9 mouse cellular contexts compared by ENCODE assay signal in the genomic region with DNA sequence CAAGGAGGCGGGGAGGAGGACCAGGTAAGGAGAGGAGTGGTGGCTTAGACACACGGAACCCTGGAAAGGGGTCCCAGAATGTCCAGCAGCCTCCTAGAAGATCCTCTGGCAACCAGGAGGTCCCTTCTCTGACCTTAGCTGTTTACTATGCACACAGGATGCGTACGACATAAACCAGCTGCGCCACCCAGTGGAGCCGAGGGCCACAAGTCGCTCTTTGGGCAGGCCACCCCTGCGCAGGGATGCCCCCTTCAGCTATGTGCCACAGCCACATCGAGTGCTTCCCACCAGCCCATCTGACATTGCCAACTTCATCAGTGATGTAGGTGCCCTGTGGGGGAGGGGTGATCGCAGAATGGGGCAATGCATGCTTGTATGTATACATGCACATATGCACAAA. TPM values are rescaled to one million over a fixed set of nuclear protein-coding genes. Genes with fewer than 3 reads are reported as not detected.
DNase-seq lines count a peak whose midpoint lies in the region; ATAC-seq and TF ChIP-seq lines count a peak whose summit lies in the region.
"Had no signal": no experiment of that assay in that cellular context is flagged by ENCODE, and none has a peak within 500 bp of the region (broad histone marks: within the 10 kb centered on the region; RNA-seq: fewer than 3 reads in every experiment).

No protein-coding gene starts in this region.

- H3K4me3 ChIP-seq in kidney, adult 2 months (ENCODE audit: insufficient read depth, low read depth, low read length): no peak overlapping the region
- peak overlapping the region; percentile 48 to 64; a peak in 3 of 4 replicates for H3K4me3 ChIP-seq in MEL (ENCODE audit: control insufficient read depth in 1 of 2, insufficient read depth in 1 of 2, low read depth in 2 of 2, low read length in 2 of 2)
- peak overlapping the region; percentile 27 for H3K4me3 ChIP-seq in forebrain, embryonic 15.5 days

- peak overlapping the region; percentile 46 for H3K9ac ChIP-seq in MEL (ENCODE audit: control insufficient read depth, low read depth, low read length, poor library complexity, severe bottlenecking)
- no peak overlapping the region for H3K9ac ChIP-seq in forebrain, embryonic 15.5 days (replicated peaks)

- no peak for ATAC-seq in forebrain, embryonic 15.5 days (replicated peaks)
- ATAC-seq: Patski had no signal

- no peak for TF ChIP-seq POLR2A in kidney, adult 2 months (IDR thresholded peaks at IDR 0.05; ENCODE audit: low read depth, low read length)
- TF ChIP-seq POLR2A in MEL (IDR thresholded peaks at IDR 0.05; ENCODE audit: control insufficient read depth in 1 of 2, insufficient read depth in 1 of 2, low read depth in 1 of 2, low read length in 2 of 2, poor library complexity in 1 of 2): no peak

- peak overlapping the region; percentile 43 for H3K4me2 ChIP-seq in forebrain, embryonic 15.5 days (replicated peaks)

- DNase-seq in kidney, adult 2 months: no peak
- no peak for DNase-seq in kidney, postnatal 14 days
- DNase-seq in MEL (ENCODE audit: low read depth, low spot score) (peak; percentile 74), liver (peak; percentile 32)
- DNase-seq in retina, postnatal 1 day: peak; percentile 47
- DNase-seq in gastrocnemius, adult 18-20 months (ENCODE audit: low spot score): no peak
- no peak for DNase-seq in gastrocnemius, postnatal 14 days

- TF ChIP-seq RAD21 in MEL (IDR thresholded peaks at IDR 0.05; ENCODE audit: low read depth, low read length): peak; percentile 78

- H3K27me3 ChIP-seq in kidney, adult 2 months (replicated peaks; ENCODE audit: control insufficient read depth, insufficient read depth, low read length): no peaks in the 10 kb centered on the region
- H3K27me3 ChIP-seq in MEL (ENCODE audit: control insufficient read depth in 1 of 2, insufficient read depth in 2 of 2, low read length in 2 of 2): no peaks in the 10 kb centered on the region
- no peaks in the 10 kb centered on the region for H3K27me3 ChIP-seq in forebrain, embryonic 15.5 days
- H3K27me3 ChIP-seq: Patski had no signal

- no peaks in the 10 kb centered on the region for H3K79me2 ChIP-seq in MEL (ENCODE audit: control insufficient read depth, insufficient read depth, low read length, poor library complexity)

- no peaks in the 10 kb centered on the region for H3K4me1 ChIP-seq in kidney, adult 2 months (ENCODE audit: control insufficient read depth, insufficient read depth, low read length)
- H3K4me1 ChIP-seq in MEL (ENCODE audit: control insufficient read depth in 1 of 2, insufficient read depth in 2 of 2, low read length in 2 of 2): peaks cover 2 to 22% of the 10 kb centered on the region in 2 experiments; a peak in 3 of 4 replicates
- 0 out of 2 replicates have a peak, but pooled peaks cover 5% of the 10 kb centered on the region for H3K4me1 ChIP-seq in forebrain, embryonic 15.5 days

- no peaks in the 10 kb centered on the region for H3K9me3 ChIP-seq in MEL (replicated peaks; ENCODE audit: insufficient read depth, low read length)
- H3K9me3 ChIP-seq in forebrain, embryonic 15.5 days: 0 out of 2 replicates have a peak, but pooled peaks cover 3% of the 10 kb centered on the region

- TF ChIP-seq CTCF in kidney, adult 2 months (conservative IDR thresholded peaks at IDR 0.05; ENCODE audit: insufficient read depth, insufficient read length, low read depth, low read length): peak; percentile 46; the same call in 1 of the 2 replicates
- peak; percentile 43 to 86 (median 79) for TF ChIP-seq CTCF in MEL (IDR thresholded peaks at IDR 0.05 in 2 of 3, conservative IDR thresholded peaks at IDR 0.05 in 1 of 3; ENCODE audit: control insufficient read depth in 1 of 3, insufficient read depth in 1 of 3, low read depth in 2 of 3, low read length in 3 of 3, poor library complexity in 1 of 3, severe bottlenecking in 1 of 3)

- H3K36me3 ChIP-seq in kidney, adult 2 months (ENCODE audit: control insufficient read depth, insufficient read depth, low read length): no peaks in the 10 kb centered on the region
- no peaks in the 10 kb centered on the region; a peak in 1 of 4 replicates for H3K36me3 ChIP-seq in MEL (ENCODE audit: control insufficient read depth in 1 of 2, insufficient read depth in 2 of 2, low read length in 2 of 2)
- no peaks in the 10 kb centered on the region for H3K36me3 ChIP-seq in forebrain, embryonic 15.5 days

- WGBS in kidney, adult 2 months: 58% methylated on average over 10 of the region's 10 CpGs
- 57% methylated on average over 10 of the region's 10 CpGs for WGBS in forebrain, embryonic 15.5 days

- no peak overlapping the region for H3K27ac ChIP-seq in kidney, adult 2 months (ENCODE audit: insufficient read depth, low read depth, low read length)
- H3K27ac ChIP-seq in MEL (ENCODE audit: control insufficient read depth, low read depth, low read length): no peak overlapping the region
- H3K27ac ChIP-seq in forebrain, embryonic 15.5 days (replicated peaks): no peak overlapping the region

- intact Hi-C loops in gastrocnemius, postnatal 14 days (cut with DNase I; ENCODE audit: low total_unique reads): no loop called here

- TF ChIP-seq EP300 in MEL (IDR thresholded peaks at IDR 0.05; ENCODE audit: low read depth in 1 of 2, low read length in 2 of 2): no peak

TF ChIP-seq in MEL, 35 proteins besides CTCF, POLR2A, EP300 and RAD21:
- TF ChIP-seq MAX (IDR thresholded peaks at IDR 0.05; ENCODE audit: low read length): no peak
- TF ChIP-seq HCFC1 (IDR thresholded peaks at IDR 0.05; ENCODE audit: low read depth, low read length): 0 out of 2 replicates have a peak, but pooled peaks have one; percentile 17
- TF ChIP-seq ZC3H11A (IDR thresholded peaks at IDR 0.05; ENCODE audit: low read depth, low read length): peak; percentile 67
- no peak for TF ChIP-seq MYC (IDR thresholded peaks at IDR 0.05; ENCODE audit: low read depth, low read length)
- no peak for TF ChIP-seq NRF1 (IDR thresholded peaks at IDR 0.05; ENCODE audit: insufficient read depth, low read depth, low read length, poor library complexity, severe bottlenecking)
- no peak for TF ChIP-seq ETS1 (IDR thresholded peaks at IDR 0.05; ENCODE audit: low read depth, low read length)
- no peak for TF ChIP-seq MYB (IDR thresholded peaks at IDR 0.05; ENCODE audit: low read depth, low read length)
- no peak for TF ChIP-seq ZKSCAN1 (IDR thresholded peaks at IDR 0.05; ENCODE audit: low read depth, low read length)
- TF ChIP-seq MXI1 (IDR thresholded peaks at IDR 0.05; ENCODE audit: low read depth, low read length): no peak
- no peak for TF ChIP-seq TCF12 (IDR thresholded peaks at IDR 0.05; ENCODE audit: low read depth, low read length)
- TF ChIP-seq MAZ (IDR thresholded peaks at IDR 0.05; ENCODE audit: low read depth, low read length): no peak
- TF ChIP-seq CHD2 (IDR thresholded peaks at IDR 0.05; ENCODE audit: low read length): no peak
- peak; percentile 84 for TF ChIP-seq SMC3 (IDR thresholded peaks at IDR 0.05; ENCODE audit: low read depth, low read length)
- no peak for TF ChIP-seq TBP (IDR thresholded peaks at IDR 0.05; ENCODE audit: low read depth, low read length)

RNA-seq across cellular contexts. Expression of a gene that starts 17.7 kb away (rescaled TPM):
- 0.11 TPM in 1 of 2 replicates, not detected in the other for polyA plus RNA-seq in kidney, adult 2 months (2012; rRNA removed)
- 0.07 and 0.08 TPM in 2 replicates for total RNA-seq in MEL (2012; rRNA removed)
- under 1 TPM in 1 of 2 experiments, not detected in 1; 0.71 TPM for polyA plus RNA-seq in MEL (2012; ENCODE audit: insufficient read depth in 1 of 2, insufficient read length in 2 of 2, low read depth in 1 of 2, low replicate concordance in 2 of 2, missing spikeins in 1 of 2)
- polyA plus RNA-seq in forebrain, embryonic 15.5 days (2015; fragmentation: Nextera tagmentation; extraction: Ambion mirVana): 1.2 TPM in 2 replicates
- total RNA-seq in gastrocnemius, adult 18-20 months (2021): 10 to 100 TPM; 16.2 to 20.5 TPM
- total RNA-seq in gastrocnemius, postnatal 14 days (2021): 10 to 100 TPM; 16.2 to 20.9 TPM

Comparison
In these comparisons a context has a peak if more than half of its experiments do, and no peak if none do; other contexts are left out.
1. DNase-seq: peak in MEL (single experiment), liver (single experiment) and retina, postnatal 1 day (single experiment); none in kidney, adult 2 months (single experiment), kidney, postnatal 14 days (single experiment), gastrocnemius, adult 18-20 months (single experiment) and gastrocnemius, postnatal 14 days (single experiment).
2. RNA of a gene that starts 17.7 kb away (total RNA-seq): 16.2 to 20.9 TPM in gastrocnemius, postnatal 14 days and 16.2 to 20.5 TPM in gastrocnemius, adult 18-20 months; 0.07 to 0.08 TPM in MEL; every median in the first group is over 10 times any median in the second.